23 mouse cellular contexts compared by ENCODE assay signal in the genomic region with DNA sequence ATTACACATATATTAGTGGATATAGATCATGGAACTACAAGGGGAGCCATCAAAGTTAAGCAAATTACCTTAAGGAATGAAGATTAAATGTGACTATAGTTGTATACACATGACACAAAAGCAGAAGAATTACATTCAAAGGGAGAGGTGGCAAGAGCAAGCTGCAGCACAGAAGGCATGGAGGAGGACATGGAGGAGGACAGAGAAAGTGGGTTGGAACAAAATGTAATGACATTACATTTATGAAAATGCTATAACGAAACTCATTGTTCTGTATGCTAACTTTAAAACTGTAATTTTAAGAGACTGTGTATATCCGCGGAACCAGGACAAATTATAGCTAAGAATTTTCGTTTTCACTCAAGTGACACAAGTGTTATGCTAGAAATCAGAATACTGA.
DNase-seq lines count a peak whose midpoint lies in the region; ATAC-seq and TF ChIP-seq lines count a peak whose summit lies in the region.
"Had no signal": no experiment of that assay in that cellular context is flagged by ENCODE, and none has a peak within 500 bp of the region (broad histone marks: within the 10 kb centered on the region; RNA-seq: fewer than 3 reads in every experiment).

No protein-coding gene starts in this region.

- DNase-seq in layer of hippocampus, adult 18-20 months (ENCODE audit: low spot score in 2 of 2): peak; percentile 8 to 69
- no peak for DNase-seq in layer of hippocampus, postnatal 10 days (ENCODE audit: low spot score in 2 of 2)
- DNase-seq in ZHBTc4 (ENCODE audit: low read depth, low spot score): peak; percentile 6
- DNase-seq in layer of hippocampus, adult 9-10 months (ENCODE audit: low spot score): peak; percentile 2
- DNase-seq in left cerebral cortex, postnatal 36 days (ENCODE audit: low spot score in 2 of 2): peak; percentile 29 to 47
- DNase-seq in testis, postnatal 14 days (ENCODE audit: low spot score): no peak
- no peak for DNase-seq in liver, postnatal 0 days
- DNase-seq: adrenal gland, adult 2 months; B cell, adult 2 months; cerebellum, adult 9-10 months; heart, postnatal 10 days; kidney, adult 8-10 months; kidney, postnatal 36 days; liver, embryonic 13.5 days; lung, postnatal 4 days; spleen, adult 18-20 months; thymus, adult 18-20 months; thymus, postnatal 4 days had no signal

- ATAC-seq in liver, postnatal 0 days: no peak

- no peaks in the 10 kb centered on the region for H3K36me3 ChIP-seq in liver, postnatal 0 days (replicated peaks; ENCODE audit: insufficient read depth, low read length)
- H3K36me3 ChIP-seq: forebrain, embryonic 12.5 days; hindbrain, embryonic 12.5 days; limb, embryonic 13.5 days; liver, embryonic 13.5 days; lung, embryonic 15.5 days had no signal

- H3K4me3 ChIP-seq in liver, postnatal 0 days (ENCODE audit: low read depth, low read length): no peak overlapping the region
- H3K4me3 ChIP-seq: forebrain, embryonic 12.5 days; hindbrain, embryonic 12.5 days; limb, embryonic 13.5 days; liver, embryonic 13.5 days; lung, embryonic 15.5 days had no signal

- H3K4me2 ChIP-seq in liver, postnatal 0 days (ENCODE audit: low read depth, low read length): no peak overlapping the region
- H3K4me2 ChIP-seq: forebrain, embryonic 12.5 days; heart, embryonic 11.5 days; hindbrain, embryonic 12.5 days; limb, embryonic 13.5 days; liver, embryonic 13.5 days; lung, embryonic 15.5 days had no signal

- H3K4me1 ChIP-seq in liver, postnatal 0 days (ENCODE audit: insufficient read depth): no peaks in the 10 kb centered on the region
- H3K4me1 ChIP-seq: forebrain, embryonic 12.5 days; hindbrain, embryonic 12.5 days; limb, embryonic 13.5 days; liver, embryonic 13.5 days; lung, embryonic 15.5 days had no signal

- H3K27ac ChIP-seq in liver, postnatal 0 days (ENCODE audit: low read depth): no peak overlapping the region
- H3K27ac ChIP-seq: forebrain, embryonic 12.5 days; hindbrain, embryonic 12.5 days; limb, embryonic 13.5 days; liver, embryonic 13.5 days; lung, embryonic 15.5 days had no signal

- no peak overlapping the region for H3K9ac ChIP-seq in liver, postnatal 0 days (replicated peaks)
- H3K9ac ChIP-seq: forebrain, embryonic 12.5 days; hindbrain, embryonic 12.5 days; limb, embryonic 13.5 days; liver, embryonic 13.5 days; lung, embryonic 15.5 days had no signal

- H3K9me3 ChIP-seq in liver, postnatal 0 days (ENCODE audit: low read length): no peaks in the 10 kb centered on the region
- H3K9me3 ChIP-seq: forebrain, embryonic 12.5 days; hindbrain, embryonic 12.5 days; limb, embryonic 13.5 days; liver, embryonic 13.5 days; lung, embryonic 15.5 days had no signal

- H3K27me3 ChIP-seq in liver, postnatal 0 days (ENCODE audit: insufficient read depth, low read length): no peaks in the 10 kb centered on the region
- H3K27me3 ChIP-seq: forebrain, embryonic 12.5 days; hindbrain, embryonic 12.5 days; limb, embryonic 13.5 days; liver, embryonic 13.5 days; lung, embryonic 15.5 days had no signal

- WGBS in liver, postnatal 0 days (ENCODE audit: insufficient replicate concordance): 82% methylated on average over 4 of the region's 4 CpGs

- TF ChIP-seq EP300 in liver, postnatal 0 days (IDR thresholded peaks at IDR 0.05; ENCODE audit: low read depth): no peak

- TF ChIP-seq CTCF in liver, postnatal 0 days (IDR thresholded peaks at IDR 0.05; ENCODE audit: low read depth): no peak

- intact Hi-C loops in left cerebral cortex, postnatal 36 days (cut with DNase I): no loop called here

Comparison
In these comparisons a context has a peak if more than half of its experiments do, and no peak if none do; other contexts are left out.
1. DNase-seq: peak in layer of hippocampus, adult 18-20 months (2 of 2), ZHBTc4 (single experiment), layer of hippocampus, adult 9-10 months (single experiment) and left cerebral cortex, postnatal 36 days (2 of 2); none in layer of hippocampus, postnatal 10 days (0 of 2), testis, postnatal 14 days (single experiment) and liver, postnatal 0 days (single experiment).